Mouse (Mus musculus): ENCODE measurements at regions not wholly inside any gene's neighbourhood (a gene's known extent, or its start where the extent isn't known, plus 50 kb on each side); places are given as distances from the start of the nearest gene placed in this dataset.
A peak's percentile ranks its signal among the peaks of the same experiment; 100 is the strongest.
"Not testable (repeated sequence)": the region's sequence is repeated elsewhere in the genome, so short reads cannot be mapped to it uniquely, and the experiment has no call there.

DNA sequence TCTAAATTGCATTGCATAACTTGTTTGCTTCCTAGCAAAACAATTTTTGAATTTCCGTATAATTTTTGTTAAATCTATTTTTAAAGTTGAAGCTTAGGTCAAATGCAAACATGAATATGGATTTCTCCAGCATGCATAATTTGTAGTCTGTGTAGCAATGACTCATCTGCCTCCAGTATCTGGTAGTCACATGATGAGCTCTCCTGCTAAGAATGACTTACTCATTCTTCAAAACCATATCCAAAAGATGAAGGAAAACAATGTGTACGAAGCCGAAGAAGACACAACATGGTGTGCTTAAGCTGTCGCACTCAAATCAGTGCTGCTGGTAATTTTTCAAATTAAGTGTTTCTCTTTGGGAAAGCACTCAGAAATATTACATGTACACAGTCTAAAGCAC is 1453.2 kb upstream of the Gje1 start:
- intact Hi-C loops (cut with DNase I), result no loop called here
- DNase-seq (ENCODE audit: extremely low spot score in 1 of 2, low spot score in 2 of 2), result no peak

DNA sequence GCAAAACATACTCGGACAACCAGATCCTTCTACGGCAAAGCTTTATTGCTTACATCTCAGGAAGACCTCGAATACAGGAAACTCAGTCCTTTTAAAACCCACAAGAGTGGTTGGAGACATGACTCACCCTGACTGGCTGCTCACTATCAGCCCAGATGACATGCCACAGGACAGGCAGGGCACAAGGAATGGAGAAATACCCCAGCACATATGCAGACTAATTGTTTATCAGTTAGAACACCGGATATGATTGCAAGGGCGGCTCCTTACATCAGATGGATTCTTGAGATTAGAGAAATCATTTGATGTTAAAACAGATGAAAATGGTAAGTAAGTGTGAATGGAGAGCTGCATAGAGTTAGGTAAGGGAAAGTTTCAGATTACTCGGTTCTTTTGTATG is 1441.5 kb upstream of the Gje1 start:
- DNase-seq (ENCODE audit: extremely low spot score in 1 of 2, low spot score in 2 of 2); intact Hi-C loops (cut with DNase I): not testable (repeated sequence)

DNA sequence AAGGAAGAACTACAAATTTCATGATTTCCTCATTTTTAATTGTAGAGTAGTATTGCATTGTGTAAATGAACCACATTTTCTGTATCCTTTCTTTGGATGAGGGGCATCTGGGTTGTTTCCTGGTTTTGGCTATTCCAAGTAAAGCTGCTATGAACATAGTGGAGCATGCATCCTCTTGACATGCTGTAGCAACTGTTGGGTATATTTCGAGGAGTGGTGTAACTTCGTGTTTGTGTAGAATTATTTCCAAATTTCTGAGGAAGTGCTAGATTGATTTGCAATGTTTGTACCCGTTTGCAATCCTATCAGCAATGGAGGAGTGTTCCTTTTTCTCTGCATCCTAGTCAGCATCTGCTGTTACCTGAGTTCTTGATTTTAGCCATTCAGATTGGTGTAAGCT is 1440.4 kb upstream of the Gje1 start:
- intact Hi-C loops (cut with DNase I), result no loop called here
- DNase-seq (ENCODE audit: extremely low spot score in 1 of 2, low spot score in 2 of 2), result no peak

DNA sequence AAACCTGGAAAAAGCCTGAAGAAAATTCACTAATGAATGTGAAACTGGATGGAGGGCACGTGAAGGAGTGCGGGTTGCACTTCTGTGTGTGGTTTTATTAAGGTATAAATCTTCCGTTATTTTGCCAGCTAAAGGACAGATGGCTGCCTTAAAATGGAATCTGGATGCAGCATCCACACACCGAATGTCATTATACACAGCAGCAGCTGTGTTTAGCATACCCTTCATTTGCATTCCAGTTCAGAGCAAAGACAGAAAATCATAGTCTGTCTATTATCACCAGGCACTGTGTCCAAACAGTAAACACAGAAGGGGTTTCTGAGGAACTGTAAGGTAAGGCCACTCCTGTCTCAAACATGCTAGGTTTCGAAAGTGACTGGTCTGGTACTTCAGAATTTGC is 1438.9 kb upstream of the Gje1 start:
- intact Hi-C loops (cut with DNase I), result no loop called here
- peak in 1 of 2 experiments; percentile 10 for DNase-seq (ENCODE audit: extremely low spot score in 1 of 2, low spot score in 2 of 2)

DNA sequence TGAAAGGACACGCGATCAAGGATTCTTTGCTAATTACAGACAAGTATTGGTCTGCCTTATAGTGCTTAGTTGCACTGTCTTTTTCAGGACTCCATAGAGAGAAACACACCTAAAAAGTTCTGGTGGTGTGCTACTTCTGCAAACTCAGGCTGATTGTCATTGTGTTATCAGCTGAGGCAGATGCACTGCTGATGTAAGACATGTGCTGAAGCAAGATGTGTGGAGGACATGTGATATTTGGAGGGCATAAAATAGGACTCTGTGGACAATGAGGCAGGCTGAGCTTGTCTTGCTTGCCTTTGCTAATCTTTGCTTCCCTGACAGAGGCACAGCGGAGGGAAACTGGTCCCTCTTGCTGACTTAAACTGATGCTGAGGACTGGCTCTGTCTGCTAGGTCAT is 1431.0 kb upstream of the Gje1 start:
- no peak for DNase-seq (ENCODE audit: extremely low spot score in 1 of 2, low spot score in 2 of 2)
- intact Hi-C loops (cut with DNase I), result no loop called here

DNA sequence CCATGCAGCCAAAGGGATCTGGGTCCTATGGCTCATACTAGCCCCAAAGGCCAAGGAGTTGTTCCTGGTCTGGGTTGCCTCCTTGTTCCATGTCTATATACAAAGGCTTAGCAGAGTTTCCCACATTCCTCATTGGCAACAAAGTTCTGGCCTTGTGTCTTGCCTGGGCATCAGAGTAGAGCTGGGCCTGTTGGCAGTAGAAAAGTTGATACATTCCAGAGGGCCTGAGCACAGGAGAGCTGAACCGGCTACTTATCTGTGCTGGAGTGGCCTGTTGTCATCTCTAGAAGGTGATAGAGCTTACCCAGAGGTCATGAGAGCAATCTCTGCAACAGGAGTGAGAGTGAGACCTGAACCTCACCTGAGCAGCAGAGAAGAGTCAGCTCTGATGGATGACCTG is 1427.4 kb upstream of the Gje1 start:
- intact Hi-C loops (cut with DNase I), result no loop called here
- DNase-seq (ENCODE audit: extremely low spot score in 1 of 2, low spot score in 2 of 2), result no peak

DNA sequence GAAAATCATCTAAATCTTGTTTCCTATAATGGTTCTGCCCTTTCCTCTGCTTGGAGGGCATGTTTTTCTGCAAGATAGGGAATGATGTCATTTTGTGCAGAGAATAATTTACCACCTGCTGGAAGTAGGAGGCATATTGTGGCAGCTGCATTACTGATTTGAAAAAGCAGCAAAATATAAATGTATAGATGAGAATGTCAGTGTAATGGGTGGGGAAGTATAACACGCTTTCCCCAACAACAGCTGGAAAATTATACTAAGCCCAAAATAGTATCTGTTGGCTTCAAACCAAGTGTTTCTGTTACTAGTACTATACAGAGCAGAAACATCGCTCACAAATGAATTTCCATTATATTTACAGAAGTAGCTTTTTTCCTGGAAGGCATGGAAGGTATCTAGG is 1405.9 kb upstream of the Gje1 start:
- intact Hi-C loops (cut with DNase I), result no loop called here
- DNase-seq (ENCODE audit: extremely low spot score in 1 of 2, low spot score in 2 of 2), result no peak

DNA sequence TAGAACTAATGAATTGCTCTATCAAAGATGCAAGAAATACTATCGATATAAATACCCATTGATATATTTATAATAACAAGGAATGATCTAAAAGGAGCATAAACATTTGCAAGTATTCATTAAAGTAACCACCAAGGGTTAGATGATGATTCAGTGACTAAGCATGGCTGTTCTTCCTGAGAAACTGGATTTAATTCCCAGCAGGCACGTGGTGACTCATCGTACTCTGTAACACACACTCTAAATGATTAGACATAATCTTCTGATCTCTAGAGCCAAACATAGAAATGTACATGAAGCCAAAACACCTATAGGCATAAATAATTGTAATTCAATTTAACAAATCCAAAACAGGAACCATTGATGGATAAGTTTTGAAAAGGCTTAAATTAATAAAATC is 1370.2 kb upstream of the Gje1 start:
- DNase-seq (ENCODE audit: extremely low spot score in 1 of 2, low spot score in 2 of 2), result no peak
- intact Hi-C loops (cut with DNase I), result no loop called here

DNA sequence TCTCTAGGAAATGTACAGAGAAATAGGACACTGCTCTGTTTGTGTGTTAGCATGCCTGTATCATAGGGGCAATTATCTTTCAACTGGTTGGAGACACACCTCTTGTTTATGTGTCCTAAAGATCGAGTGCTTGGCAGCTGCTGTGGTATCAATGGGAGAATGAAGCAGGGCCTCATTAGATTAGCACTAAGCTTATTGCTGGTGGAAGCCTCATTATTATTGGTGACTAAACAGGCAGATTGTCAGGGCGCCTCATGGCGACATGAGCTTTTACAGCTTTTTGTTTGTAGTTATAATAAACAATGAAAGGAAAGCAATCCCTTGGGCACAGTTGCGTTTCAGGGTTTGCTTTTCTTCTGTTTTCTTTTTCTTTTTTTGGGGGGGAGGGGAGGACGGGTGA is 1335.0 kb upstream of the Gje1 start:
- DNase-seq (ENCODE audit: extremely low spot score in 1 of 2, low spot score in 2 of 2), result no peak
- intact Hi-C loops (cut with DNase I), result no loop called here

DNA sequence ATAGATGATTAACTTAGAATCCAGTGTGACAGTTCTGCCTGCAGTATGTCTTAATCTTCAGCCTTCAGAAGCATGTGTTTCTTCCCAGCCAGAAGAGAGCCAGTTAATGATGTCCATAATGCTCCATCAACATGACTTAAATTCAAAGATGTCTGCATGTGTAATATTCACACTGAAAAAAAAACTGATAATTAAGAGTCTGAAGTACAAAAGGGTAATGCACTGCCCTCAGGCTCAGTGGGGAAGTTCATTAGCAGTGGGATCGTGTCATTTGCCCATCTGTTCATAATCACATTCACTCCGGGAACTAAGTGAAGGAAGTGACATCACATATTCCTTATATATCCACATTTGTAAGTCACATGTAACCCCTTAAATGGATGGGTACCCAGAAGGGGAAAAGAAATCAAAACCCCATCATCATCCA is 1334.5 kb upstream of the Gje1 start:
- intact Hi-C loops (cut with DNase I), result no loop called here
- no peak for DNase-seq (ENCODE audit: extremely low spot score in 1 of 2, low spot score in 2 of 2)

DNA sequence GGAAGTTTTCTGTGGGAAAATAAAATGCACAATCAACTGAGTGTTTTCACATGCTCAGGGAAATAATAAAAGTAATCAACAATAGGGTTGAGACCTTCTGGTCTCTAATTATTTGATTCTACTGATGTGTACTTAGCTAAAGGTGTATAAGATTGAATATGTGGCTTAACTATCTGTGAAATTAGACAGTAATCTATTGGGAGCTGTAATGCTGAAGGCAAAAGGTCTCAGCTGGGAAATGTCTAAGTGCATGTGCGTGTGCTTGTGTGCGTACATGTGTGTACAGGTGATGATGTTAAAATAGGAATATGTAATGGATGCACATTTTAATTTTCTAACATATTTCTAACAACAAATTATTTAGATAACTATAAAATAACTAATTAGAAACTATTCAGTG is 1318.2 kb upstream of the Gje1 start:
- no peak for DNase-seq (ENCODE audit: extremely low spot score in 1 of 2, low spot score in 2 of 2)
- intact Hi-C loops (cut with DNase I), result no loop called here

DNA sequence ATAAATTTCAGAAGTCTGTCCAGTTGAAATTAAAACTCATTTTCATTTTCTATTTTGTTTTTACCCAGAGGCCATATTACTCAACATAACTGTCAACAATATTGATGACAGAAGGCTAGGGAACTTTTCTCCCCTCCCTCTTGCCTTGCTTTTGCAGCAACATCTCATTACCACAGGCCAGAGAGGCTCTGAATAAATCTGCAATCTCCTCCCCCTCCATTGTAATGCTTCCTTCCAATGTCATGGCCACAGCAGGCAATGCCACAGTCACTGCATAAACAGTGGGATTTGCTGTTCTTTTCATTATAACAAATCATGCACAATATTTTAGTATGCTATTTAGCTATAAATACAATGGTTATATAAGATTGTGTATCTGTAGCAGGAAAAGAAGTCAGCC is 1315.1 kb upstream of the Gje1 start:
- intact Hi-C loops (cut with DNase I), result no loop called here
- no peak for DNase-seq (ENCODE audit: extremely low spot score in 1 of 2, low spot score in 2 of 2)

DNA sequence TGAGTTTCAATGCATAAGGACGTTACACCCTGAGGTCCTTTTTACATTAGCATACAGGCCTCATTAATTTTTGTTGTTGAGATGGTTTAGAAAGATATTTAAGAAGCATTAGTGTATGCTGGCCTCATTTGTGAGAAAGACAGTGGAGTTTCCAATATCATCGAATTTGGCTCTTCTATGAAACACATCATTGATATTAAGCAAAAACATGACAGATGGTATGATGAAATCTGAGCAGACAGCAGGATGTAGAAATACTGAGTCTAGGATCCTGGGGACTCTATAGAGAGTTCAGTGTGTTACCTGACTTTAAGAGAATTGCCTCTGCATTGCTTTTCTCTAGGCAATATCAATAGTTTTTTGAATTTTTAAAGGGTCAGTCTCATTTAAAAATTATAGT is 1312.8 kb upstream of the Gje1 start:
- DNase-seq (ENCODE audit: extremely low spot score in 1 of 2, low spot score in 2 of 2), result no peak
- intact Hi-C loops (cut with DNase I), result no loop called here

DNA sequence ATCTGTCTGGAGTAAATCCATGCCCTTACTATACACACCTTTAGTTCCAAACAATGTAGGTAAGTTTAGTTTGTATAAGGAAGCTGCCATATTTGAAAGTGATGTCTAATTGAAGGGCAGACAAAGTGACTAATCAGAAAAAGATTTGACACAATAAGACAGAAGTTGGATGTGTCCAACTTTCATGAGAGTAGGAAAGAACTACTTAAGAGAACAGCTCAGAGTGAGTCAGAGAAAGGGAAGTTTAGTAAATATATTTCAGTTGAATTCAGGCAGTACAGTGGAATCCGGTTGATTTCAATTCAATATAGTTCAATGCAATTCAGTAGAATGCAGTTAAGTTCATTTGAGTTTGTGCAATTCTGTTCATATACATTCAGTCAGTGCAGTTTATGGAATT is 1296.8 kb upstream of the Gje1 start:
- intact Hi-C loops (cut with DNase I), result no loop called here
- no peak for DNase-seq (ENCODE audit: extremely low spot score in 1 of 2, low spot score in 2 of 2)

DNA sequence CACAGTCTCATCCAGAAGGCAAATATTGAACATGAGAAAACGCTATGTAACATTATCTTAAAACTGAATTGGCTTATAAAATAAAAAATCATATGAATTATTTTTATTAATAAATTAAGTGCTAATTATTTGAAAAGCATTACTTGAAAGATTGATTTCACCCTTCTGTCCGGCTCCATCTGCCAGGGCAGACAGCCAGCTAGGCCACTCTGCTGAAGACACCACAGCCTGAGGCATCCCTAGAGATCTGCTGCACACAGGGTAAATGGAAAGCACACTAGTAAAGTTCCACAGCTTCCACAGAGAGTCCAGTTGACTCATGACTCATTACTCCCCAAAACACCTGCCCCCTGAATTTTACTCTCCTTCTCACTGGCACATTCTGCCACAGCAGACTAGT is 1283.2 kb upstream of the Gje1 start:
- intact Hi-C loops (cut with DNase I), result no loop called here
- DNase-seq (ENCODE audit: extremely low spot score in 1 of 2, low spot score in 2 of 2), result no peak

DNA sequence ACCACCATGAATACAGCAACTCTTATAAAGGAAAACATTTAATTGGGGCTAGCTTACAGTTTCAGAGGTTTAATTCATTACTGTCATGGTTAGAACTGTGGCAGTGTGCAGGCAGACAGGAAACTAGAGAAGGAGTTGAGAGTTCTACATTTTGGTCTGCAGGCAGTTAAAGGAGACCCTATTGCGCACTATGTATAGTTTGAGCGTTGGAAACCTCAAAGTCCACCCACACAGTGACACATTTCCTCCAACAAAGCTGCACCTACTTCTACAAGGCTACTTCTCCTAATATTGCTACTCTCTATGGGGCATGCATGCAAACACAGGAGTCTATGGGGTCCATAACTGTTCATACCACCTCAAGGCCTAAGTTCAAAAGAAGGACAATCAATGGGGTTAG is 1275.3 kb upstream of the Gje1 start:
- intact Hi-C loops (cut with DNase I), result no loop called here
- no peak for DNase-seq (ENCODE audit: extremely low spot score in 1 of 2, low spot score in 2 of 2)
